Mouse (Mus musculus): ENCODE data around the gene Olfr1052. TPM values are rescaled to one million over a fixed set of nuclear protein-coding genes. Genes with fewer than 3 reads are reported as not detected.

Olfr1052 gene
- not detected in 2 replicates for polyA plus RNA-seq (2012; rRNA removed)

GRCm38 (mm10) chr2:86292155-86292554 lies at the start of gene Olfr1052:
Olfr1052 (plus strand) TSS chr2:86292455.

GRCm38 (mm10) chr2:86258228-86258627 lies 34.0 kb upstream of the Olfr1052 start, which contains the start of gene Olfr1049:
Olfr1049 (minus strand) TSS chr2:86258328.

GRCm38 (mm10) chr2:86278988-86279387 lies 13.3 kb upstream of the Olfr1052 start, which contains the start of gene Olfr1051:
Olfr1051 (minus strand) TSS chr2:86279088.

GRCm38 (mm10) chr2:86315184-86315583 lies 22.9 kb downstream of the Olfr1052 start, which contains the start of gene Olfr1053:
Olfr1053 (minus strand) TSS chr2:86315284.

DNA sequence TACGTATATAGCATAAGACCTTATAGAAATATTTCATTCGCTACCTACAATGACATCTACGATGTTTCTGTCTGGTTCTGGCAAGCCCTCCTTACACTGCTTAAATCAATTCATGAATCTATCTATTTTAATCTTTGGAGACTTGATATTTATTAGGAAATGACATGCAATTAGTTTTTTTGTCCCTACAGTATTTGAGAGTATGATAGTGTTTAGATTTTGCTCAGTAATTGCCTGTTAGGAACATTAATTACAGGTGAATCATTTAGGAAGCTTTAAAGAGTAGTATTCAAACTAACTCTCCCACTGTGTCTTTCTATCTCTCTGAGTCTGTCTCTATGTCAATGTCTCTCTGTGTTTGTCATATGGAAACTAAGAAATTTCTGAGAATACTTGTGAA lies 43.1 kb downstream of the Olfr1052 start, which contains the start of gene Olfr1054:
Gene Olfr1054, minus strand, starts transcription at position 101 of the 400 bp plus-strand sequence.

Other genes starting within 250 kb of the Olfr1052 start
- 0.94 and 1.0 TPM in 2 replicates for gene Olfr1034, start 246.6 kb upstream of the Olfr1052 start, polyA plus RNA-seq (2012; rRNA removed)
- not detected in 2 replicates for gene Olfr1036, start 218.5 kb upstream of the Olfr1052 start, polyA plus RNA-seq (2012; rRNA removed)
- not detected in 2 replicates for gene Olfr1037, start 205.1 kb upstream of the Olfr1052 start, polyA plus RNA-seq (2012; rRNA removed)
- gene Olfr1039, start 156.5 kb upstream of the Olfr1052 start, polyA plus RNA-seq (2012; rRNA removed) = not detected in 2 replicates
- not detected in 2 replicates for gene Olfr1040, start 145.7 kb upstream of the Olfr1052 start, polyA plus RNA-seq (2012; rRNA removed)
- not detected in 2 replicates for gene Olfr1042, start 130.6 kb upstream of the Olfr1052 start, polyA plus RNA-seq (2012; rRNA removed)
- gene Olfr1043, start 124.9 kb upstream of the Olfr1052 start, polyA plus RNA-seq (2012; rRNA removed) = not detected in 2 replicates
- not detected in 2 replicates for gene Olfr1044, start 114.6 kb upstream of the Olfr1052 start, polyA plus RNA-seq (2012; rRNA removed)
- gene Olfr52, start 106.8 kb upstream of the Olfr1052 start, polyA plus RNA-seq (2012; rRNA removed) = not detected in 2 replicates
- not detected in 2 replicates for gene Olfr1045, start 89.4 kb upstream of the Olfr1052 start, polyA plus RNA-seq (2012; rRNA removed)
- not detected in 2 replicates for gene Olfr1046, start 73.1 kb upstream of the Olfr1052 start, polyA plus RNA-seq (2012; rRNA removed)
- not detected in 2 replicates for gene Olfr1047, start 61.1 kb upstream of the Olfr1052 start, polyA plus RNA-seq (2012; rRNA removed)
- not detected in 2 replicates for gene Olfr1048, start 52.2 kb upstream of the Olfr1052 start, polyA plus RNA-seq (2012; rRNA removed)
- not detected in 2 replicates for gene Olfr1049, start 34.1 kb upstream of the Olfr1052 start, polyA plus RNA-seq (2012; rRNA removed)
- gene Olfr1051, start 13.4 kb upstream of the Olfr1052 start, polyA plus RNA-seq (2012; rRNA removed) = not detected in 2 replicates
- not detected in 2 replicates for gene Olfr1053, start 22.8 kb downstream of the Olfr1052 start, polyA plus RNA-seq (2012; rRNA removed)
- not detected in 2 replicates for gene Olfr1054, start 43.0 kb downstream of the Olfr1052 start, polyA plus RNA-seq (2012; rRNA removed)
- not detected in 2 replicates for gene Olfr1055, start 57.8 kb downstream of the Olfr1052 start, polyA plus RNA-seq (2012; rRNA removed)
- not detected in 2 replicates for gene Olfr1056, start 70.0 kb downstream of the Olfr1052 start, polyA plus RNA-seq (2012; rRNA removed)
- gene Olfr1057, start 85.9 kb downstream of the Olfr1052 start, polyA plus RNA-seq (2012; rRNA removed) = not detected in 2 replicates
- gene Olfr1058, start 96.1 kb downstream of the Olfr1052 start, polyA plus RNA-seq (2012; rRNA removed) = not detected in 2 replicates
- gene Olfr1061, start 121.6 kb downstream of the Olfr1052 start, polyA plus RNA-seq (2012; rRNA removed) = not detected in 2 replicates
- not detected in 2 replicates for gene Olfr1062, start 134.3 kb downstream of the Olfr1052 start, polyA plus RNA-seq (2012; rRNA removed)
- gene Olfr1065, start 158.1 kb downstream of the Olfr1052 start, polyA plus RNA-seq (2012; rRNA removed) = not detected in 2 replicates
- gene Olfr1066, start 163.8 kb downstream of the Olfr1052 start, polyA plus RNA-seq (2012; rRNA removed) = not detected in 2 replicates
- gene Olfr228, start 194.9 kb downstream of the Olfr1052 start, polyA plus RNA-seq (2012; rRNA removed) = not detected in 2 replicates
- gene Olfr1076, start 216.0 kb downstream of the Olfr1052 start, polyA plus RNA-seq (2012; rRNA removed) = not detected in 2 replicates